In the genomic region with DNA sequence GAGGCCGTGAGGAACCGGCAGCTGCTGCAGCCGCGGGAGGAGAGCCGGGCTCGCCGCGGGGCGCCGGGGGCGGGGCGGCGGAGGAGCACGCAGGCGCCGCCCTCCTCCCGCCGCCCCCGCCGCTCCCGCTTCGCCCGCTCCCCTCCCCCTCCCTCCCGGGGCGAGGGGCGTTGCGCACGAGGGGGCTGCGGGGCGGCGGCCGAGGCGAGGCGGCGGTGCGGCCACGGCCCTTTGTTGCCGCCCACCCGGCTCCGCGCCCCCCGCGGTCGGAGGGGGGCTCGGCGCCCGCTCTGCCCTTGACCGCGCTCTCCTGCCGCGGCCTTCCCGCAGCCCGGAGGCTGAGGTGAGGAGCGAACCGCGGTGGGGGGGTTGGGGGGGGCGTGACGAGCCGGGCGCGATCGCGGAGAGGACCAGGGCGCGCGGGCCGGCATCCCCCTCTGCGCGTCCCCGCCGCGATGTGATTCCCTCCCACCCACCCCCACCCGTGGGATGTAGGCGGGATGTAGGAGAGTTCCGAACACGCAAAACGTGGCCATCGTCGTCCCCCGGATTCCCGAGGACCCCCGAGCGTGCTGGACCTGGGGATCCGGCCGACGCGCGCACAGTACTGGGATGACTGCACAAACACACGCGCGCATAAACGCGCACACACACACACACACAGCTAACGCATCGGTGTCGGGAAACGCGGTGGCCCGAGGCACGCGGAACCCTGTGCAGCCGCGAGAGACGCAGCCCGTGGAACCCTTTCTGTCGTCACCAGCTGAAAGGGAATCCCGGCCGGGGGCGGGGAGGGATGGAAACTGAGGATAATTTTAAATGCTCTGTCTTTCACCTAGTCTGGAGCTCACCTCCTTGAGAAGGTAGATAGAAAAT, we compare ENCODE assay signal across 8 mouse cellular contexts. TPM values are rescaled to one million over a fixed set of nuclear protein-coding genes. Genes with fewer than 3 reads are reported as not detected.
DNase-seq lines count a peak whose midpoint lies in the region; ATAC-seq and TF ChIP-seq lines count a peak whose summit lies in the region.

Enah (minus strand) TSS at position 65 of the 876 bp plus-strand sequence.

- H3K4me1 ChIP-seq in forebrain, embryonic 13.5 days, result peaks cover 32% of the 10 kb centered on the region
- H3K4me1 ChIP-seq in heart, embryonic 15.5 days (replicated peaks), result peaks cover 26% of the 10 kb centered on the region
- H3K4me1 ChIP-seq in liver, embryonic 14.5 days (replicated peaks; ENCODE audit: control insufficient read depth in 2 of 2, insufficient read depth in 2 of 2, low read length in 1 of 2), result no peaks in the 10 kb centered on the region
- H3K4me1 ChIP-seq in neural tube, embryonic 13.5 days (replicated peaks), result peaks cover 33% of the 10 kb centered on the region

- no peak for TF ChIP-seq EP300 in liver, embryonic 14.5 days (IDR thresholded peaks at IDR 0.05; ENCODE audit: low read depth)

- under 1% methylated on average over 51 of the region's 109 CpGs for WGBS in forebrain, embryonic 13.5 days
- under 1% methylated on average over 48 of the region's 109 CpGs for WGBS in heart, embryonic 15.5 days
- WGBS in liver, embryonic 14.5 days (ENCODE audit: insufficient replicate concordance), result 3% methylated on average over 47 of the region's 109 CpGs
- under 1% methylated on average over 61 of the region's 109 CpGs for WGBS in neural tube, embryonic 13.5 days

- peak; percentile 65 for DNase-seq in brain, embryonic 18.5 days (ENCODE audit: low read depth, low spot score)
- DNase-seq in kidney, postnatal 25 days, result peak; percentile 66 to 88
- DNase-seq in liver, embryonic 14.5 days (ENCODE audit: low read depth in 3 of 3, low spot score in 3 of 3), result no peak
- peak; percentile 41 for DNase-seq in thymus, postnatal 14 days

- peak within 1 kb of the TSS; percentile 98 for H3K27ac ChIP-seq in forebrain, embryonic 13.5 days
- H3K27ac ChIP-seq in heart, embryonic 15.5 days, result peak within 1 kb of the TSS; percentile 96
- no peak within 1 kb of the TSS for H3K27ac ChIP-seq in liver, embryonic 14.5 days
- peak within 1 kb of the TSS; percentile 99 for H3K27ac ChIP-seq in neural tube, embryonic 13.5 days (replicated peaks)

- peak within 1 kb of the TSS; percentile 91 for H3K9ac ChIP-seq in forebrain, embryonic 13.5 days
- H3K9ac ChIP-seq in heart, embryonic 15.5 days, result peak within 1 kb of the TSS; percentile 91
- H3K9ac ChIP-seq in liver, embryonic 14.5 days (replicated peaks), result no peak within 1 kb of the TSS; the same call in 1 of the 2 replicates
- peak within 1 kb of the TSS; percentile 98 for H3K9ac ChIP-seq in neural tube, embryonic 13.5 days

- peak; percentile 79 for ATAC-seq in forebrain, embryonic 13.5 days
- ATAC-seq in heart, embryonic 15.5 days (replicated peaks; ENCODE audit: insufficient number of reproducible peaks, insufficient read depth, low FRiP score, low read depth), result peak; percentile 84
- peak; percentile 45; the same call in 1 of the 2 replicates for ATAC-seq in liver, embryonic 14.5 days (ENCODE audit: insufficient read depth)
- ATAC-seq in neural tube, embryonic 13.5 days (ENCODE audit: low read depth), result peak; percentile 90

- peak within 1 kb of the TSS; percentile 55 for H3K4me3 ChIP-seq in C2C12 (ENCODE audit: insufficient read depth, poor library complexity, severe bottlenecking)
- peak within 1 kb of the TSS; percentile 79 for H3K4me3 ChIP-seq in forebrain, embryonic 13.5 days
- H3K4me3 ChIP-seq in heart, embryonic 15.5 days, result peak within 1 kb of the TSS; percentile 68
- peak within 1 kb of the TSS; percentile 46 to 55 for H3K4me3 ChIP-seq in liver, embryonic 14.5 days (ENCODE audit: insufficient read depth in 1 of 2, low read depth in 2 of 2, low read length in 2 of 2)
- peak within 1 kb of the TSS; percentile 88 for H3K4me3 ChIP-seq in neural tube, embryonic 13.5 days

- no peak for TF ChIP-seq CTCF in C2C12 (IDR thresholded peaks at IDR 0.05; ENCODE audit: control insufficient read depth, insufficient read depth, insufficient read length)
- TF ChIP-seq CTCF in liver, embryonic 14.5 days (IDR thresholded peaks at IDR 0.05; ENCODE audit: low read depth), result no peak

- peak within 1 kb of the TSS; percentile 71 for H3K4me2 ChIP-seq in forebrain, embryonic 13.5 days
- peak within 1 kb of the TSS; percentile 87 for H3K4me2 ChIP-seq in heart, embryonic 15.5 days
- H3K4me2 ChIP-seq in liver, embryonic 14.5 days (ENCODE audit: low read depth), result peak within 1 kb of the TSS; percentile 60
- peak within 1 kb of the TSS; percentile 61 for H3K4me2 ChIP-seq in neural tube, embryonic 13.5 days

- no peaks in the 10 kb centered on the region for H3K27me3 ChIP-seq in C2C12 (ENCODE audit: control insufficient read depth, insufficient read depth, insufficient read length)
- H3K27me3 ChIP-seq in forebrain, embryonic 13.5 days, result no peaks in the 10 kb centered on the region
- H3K27me3 ChIP-seq in heart, embryonic 15.5 days, result no peaks in the 10 kb centered on the region
- peaks cover 52% of the 10 kb centered on the region for H3K27me3 ChIP-seq in liver, embryonic 14.5 days (ENCODE audit: control insufficient read depth, insufficient read depth, low read length)
- no peaks in the 10 kb centered on the region for H3K27me3 ChIP-seq in neural tube, embryonic 13.5 days

- no peaks in the 10 kb centered on the region for H3K79me3 ChIP-seq in C2C12 (ENCODE audit: low read depth)

- H3K79me2 ChIP-seq in C2C12 (ENCODE audit: control insufficient read depth, insufficient read depth), result peaks cover 10% of the 10 kb centered on the region

- no peaks in the 10 kb centered on the region for H3K36me3 ChIP-seq in C2C12 (ENCODE audit: control insufficient read depth, insufficient read depth)
- H3K36me3 ChIP-seq in forebrain, embryonic 13.5 days (ENCODE audit: poor library complexity, severe bottlenecking), result 0 out of 2 replicates have a peak, but pooled peaks cover under 1% of the 10 kb centered on the region
- H3K36me3 ChIP-seq in heart, embryonic 15.5 days, result no peaks in the 10 kb centered on the region
- no peaks in the 10 kb centered on the region for H3K36me3 ChIP-seq in liver, embryonic 14.5 days (replicated peaks; ENCODE audit: control insufficient read depth, insufficient read depth, low read depth)
- H3K36me3 ChIP-seq in neural tube, embryonic 13.5 days, result 0 out of 2 replicates have a peak, but pooled peaks cover 5% of the 10 kb centered on the region

- H3K9me3 ChIP-seq in forebrain, embryonic 13.5 days (replicated peaks), result no peaks in the 10 kb centered on the region
- no peaks in the 10 kb centered on the region for H3K9me3 ChIP-seq in heart, embryonic 15.5 days (replicated peaks)
- H3K9me3 ChIP-seq in liver, embryonic 14.5 days (ENCODE audit: control insufficient read depth, low read length), result no peaks in the 10 kb centered on the region
- no peaks in the 10 kb centered on the region for H3K9me3 ChIP-seq in neural tube, embryonic 13.5 days

- H3ac ChIP-seq in C2C12 (ENCODE audit: control insufficient read depth, insufficient read length, low read depth), result peak within 1 kb of the TSS; percentile 83

TF ChIP-seq in C2C12, 6 proteins besides CTCF, POLR2A, EP300 and RAD21:
- TF ChIP-seq CEBPB (IDR thresholded peaks at IDR 0.05; ENCODE audit: low read depth), result no peak
- TF ChIP-seq USF1 (IDR thresholded peaks at IDR 0.05; ENCODE audit: low read depth), result no peak
- no peak for TF ChIP-seq MAX (IDR thresholded peaks at IDR 0.05)
- TF ChIP-seq MYOD1 (IDR thresholded peaks at IDR 0.05; ENCODE audit: control insufficient read depth, insufficient read length, low read depth), result no peak
- no peak for TF ChIP-seq FOSL1 (IDR thresholded peaks at IDR 0.05; ENCODE audit: insufficient read depth, low read length, poor library complexity, severe bottlenecking)
- no peak for TF ChIP-seq MYOG (IDR thresholded peaks at IDR 0.05; ENCODE audit: control insufficient read depth, extremely low read depth, insufficient read length)
TF ChIP-seq in C2C12: peak in this region for 0.

RNA-seq across cellular contexts. Expression of gene Enah, which starts in this region (rescaled TPM):
- 12.7 TPM for polyA plus RNA-seq in C2C12 (2012; fragmentation: generic; extraction: Trizol)
- 35.0 and 37.3 TPM in 2 replicates for polyA plus RNA-seq in forebrain, embryonic 13.5 days (2015; fragmentation: Nextera tagmentation; extraction: Ambion mirVana)
- polyA plus RNA-seq in heart, embryonic 15.5 days (2015; fragmentation: Nextera tagmentation; extraction: Ambion mirVana), result 16.8 and 18.6 TPM in 2 replicates
- 0.93 and 0.99 TPM in 2 replicates for polyA plus RNA-seq in liver, embryonic 14.5 days (2012; rRNA removed)
- 0.44 and 0.53 TPM in 2 replicates for polyA plus RNA-seq in liver, embryonic 14.5 days (2014; fragmentation: Nextera tagmentation; extraction: Ambion mirVana)
- 34.7 and 35.6 TPM in 2 replicates for polyA plus RNA-seq in neural tube, embryonic 13.5 days (2015; fragmentation: Nextera tagmentation; extraction: Ambion mirVana)

Comparison
In these comparisons a context has a peak if more than half of its experiments do, and no peak if none do; other contexts are left out.
1. Peak in ATAC-seq, H3K4me3 ChIP-seq and H3K4me2 ChIP-seq in liver, embryonic 14.5 days; RNA of the gene not detected or under 1 TPM.
2. DNase-seq: peak in brain, embryonic 18.5 days (single experiment), kidney, postnatal 25 days (2 of 2) and thymus, postnatal 14 days (single experiment); none in liver, embryonic 14.5 days (0 of 3).
3. Peak in every context shown above with its lines, with median percentiles within 50 percentile points of each other: H3K4me3 ChIP-seq, ATAC-seq and H3K4me2 ChIP-seq.